Mouse (Mus musculus) limb, embryonic 11.5 days (tissue): ENCODE measurements at regions not wholly inside any gene's neighbourhood (a gene's known extent, or its start where the extent isn't known, plus 50 kb on each side); places are given as distances from the start of the nearest gene placed in this dataset.

Source experiments
- ATAC-seq: fragments of 200-750 bp; cut with Nextera tagmentation; 2 replicates; pipeline ENCODE4 v1.8.0; 2017; ENCODE audit warnings: low read depth; ENCODE audit not compliant: insufficient number of reproducible peaks, low FRiP score, low TSS enrichment
- DNase-seq: peaks from one replicate; pipeline ENCODE4 v3.0.0-alpha.2; 2015; ENCODE audit warnings: low spot score
- H3K27ac ChIP-seq: fragments of 300-500 bp; sonication (generic); replicated peaks from 2 replicates; pipeline ENCODE4 v1.5.1; 2014; ENCODE audit warnings: low read depth, mild to moderate bottlenecking, low read length
- H3K27me3 ChIP-seq: fragments of 300-500 bp; sonication (generic); 2 replicates; pipeline ENCODE4 v1.6.1; 2014; ENCODE audit warnings: mild to moderate bottlenecking, low read length, mixed read lengths; ENCODE audit not compliant: control insufficient read depth, insufficient read depth
- H3K36me3 ChIP-seq: fragments of 300-500 bp; sonication (generic); 2 replicates; pipeline ENCODE4 v1.6.1; 2014; ENCODE audit warnings: mild to moderate bottlenecking, low read length, moderate library complexity, mixed read lengths; ENCODE audit not compliant: control insufficient read depth, insufficient read depth
- H3K4me1 ChIP-seq: fragments of 300-500 bp; sonication (generic); 2 replicates; pipeline ENCODE4 v1.6.1; 2014; ENCODE audit warnings: low read length, mixed read lengths; ENCODE audit not compliant: control insufficient read depth, insufficient read depth
- H3K4me2 ChIP-seq: fragments of 300-500 bp; sonication (generic); 2 replicates; pipeline ENCODE4 v1.6.1; 2014; ENCODE audit warnings: low read depth, mild to moderate bottlenecking, moderate library complexity; ENCODE audit not compliant: severe bottlenecking
- H3K4me3 ChIP-seq: fragments of 300-500 bp; sonication (generic); 2 replicates; pipeline ENCODE4 v1.5.1; 2014; ENCODE audit warnings: low read depth, low read length
- H3K9ac ChIP-seq: fragments of 300-500 bp; sonication (generic); 2 replicates; pipeline ENCODE4 v1.6.1; 2014; ENCODE audit warnings: mild to moderate bottlenecking, low read length
- H3K9me3 ChIP-seq: fragments of 300-500 bp; sonication (generic); 2 replicates; pipeline ENCODE4 v1.6.1; 2016; ENCODE audit warnings: low read length; ENCODE audit not compliant: control insufficient read depth
- WGBS: fragments of 180-500 bp; shearing (Covaris S2); extraction: QIAGEN DNeasy Blood & Tissue Kit; methylation state at CpG from one replicate; pipeline ENCODE4 v1.1.7; 2014; 5-methylcytosine and 5-hydroxymethylcytosine counted together

- no peaks in the 10 kb centered on the region for H3K36me3 ChIP-seq
- no peaks in the 10 kb centered on the region for H3K9me3 ChIP-seq
- no peak overlapping the region for H3K27ac ChIP-seq
- no peak overlapping the region for H3K4me3 ChIP-seq
- H3K4me1 ChIP-seq: no peaks in the 10 kb centered on the region
- WGBS: 88% methylated on average over 3 of the region's 3 CpGs
- H3K4me2 ChIP-seq: no peak overlapping the region
- no peaks in the 10 kb centered on the region for H3K27me3 ChIP-seq
- H3K9ac ChIP-seq: no peak overlapping the region
- DNase-seq (no peak), ATAC-seq (no peak)
These were observed 63.0 kb upstream of the Ube2e3 start for GRCm38 (mm10) chr2:78804931-78805330.

- DNase-seq: no peak
- H3K27me3 ChIP-seq: no peaks in the 10 kb centered on the region
These were observed 64.4 kb upstream of the Ube2e3 start for GRCm38 (mm10) chr2:78803543-78803942.

GRCm38 (mm10) chr2:78795446-78795845 lies 72.5 kb upstream of the Ube2e3 start:
- Histone ChIP-seq H3K9me3 (no peaks in the 10 kb centered on the region), H3K4me3 (no peak overlapping the region), H3K27ac (no peak overlapping the region), H3K9ac (no peak overlapping the region), H3K27me3 (no peaks in the 10 kb centered on the region), H3K4me2 (no peak overlapping the region), H3K36me3 (no peaks in the 10 kb centered on the region), H3K4me1 (no peaks in the 10 kb centered on the region)
- WGBS: 58% methylated on average over 5 of the region's 5 CpGs
- no peak for ATAC-seq
- no peak for DNase-seq

More at GRCm38 (mm10) chr2:78803543-78803942, 64.4 kb upstream of the Ube2e3 start:
- no peak for ATAC-seq
- Histone ChIP-seq H3K4me2 (no peak overlapping the region), H3K4me3 (no peak overlapping the region), H3K27ac (no peak overlapping the region), H3K9ac (no peak overlapping the region), H3K4me1 (no peaks in the 10 kb centered on the region), H3K9me3 (no peaks in the 10 kb centered on the region), H3K36me3 (no peaks in the 10 kb centered on the region)
- 76% methylated on average over 4 of the region's 4 CpGs for WGBS

- DNase-seq (no peak), ATAC-seq (no peak)
- no peaks in the 10 kb centered on the region for H3K4me1 ChIP-seq
- H3K4me2 ChIP-seq: no peak overlapping the region
- WGBS: 80% methylated on average over 5 of the region's 5 CpGs
- no peaks in the 10 kb centered on the region for H3K36me3 ChIP-seq
- no peak overlapping the region for H3K27ac ChIP-seq
- no peak overlapping the region for H3K4me3 ChIP-seq
- H3K27me3 ChIP-seq: no peaks in the 10 kb centered on the region
- H3K9me3 ChIP-seq: no peaks in the 10 kb centered on the region
- no peak overlapping the region for H3K9ac ChIP-seq
These were observed 73.2 kb upstream of the Ube2e3 start for GRCm38 (mm10) chr2:78794734-78795133.

GRCm38 (mm10) chr2:78789124-78789523 lies 78.8 kb upstream of the Ube2e3 start:
- Histone ChIP-seq H3K4me1 (no peaks in the 10 kb centered on the region), H3K9me3 (no peaks in the 10 kb centered on the region), H3K36me3 (no peaks in the 10 kb centered on the region), H3K9ac (no peak overlapping the region), H3K27ac (no peak overlapping the region), H3K4me2 (no peak overlapping the region), H3K4me3 (no peak overlapping the region), H3K27me3 (no peaks in the 10 kb centered on the region)
- ATAC-seq (no peak), DNase-seq (no peak)
- 78% methylated on average over 5 of the region's 5 CpGs for WGBS

GRCm38 (mm10) chr2:78788222-78788621 lies 79.7 kb upstream of the Ube2e3 start:
- Histone ChIP-seq H3K27me3 (no peaks in the 10 kb centered on the region), H3K4me2 (no peak overlapping the region), H3K27ac (no peak overlapping the region), H3K9me3 (no peaks in the 10 kb centered on the region), H3K4me3 (no peak overlapping the region), H3K9ac (no peak overlapping the region), H3K36me3 (no peaks in the 10 kb centered on the region), H3K4me1 (no peaks in the 10 kb centered on the region)
- DNase-seq: no peak
- ATAC-seq: no peak

DNA sequence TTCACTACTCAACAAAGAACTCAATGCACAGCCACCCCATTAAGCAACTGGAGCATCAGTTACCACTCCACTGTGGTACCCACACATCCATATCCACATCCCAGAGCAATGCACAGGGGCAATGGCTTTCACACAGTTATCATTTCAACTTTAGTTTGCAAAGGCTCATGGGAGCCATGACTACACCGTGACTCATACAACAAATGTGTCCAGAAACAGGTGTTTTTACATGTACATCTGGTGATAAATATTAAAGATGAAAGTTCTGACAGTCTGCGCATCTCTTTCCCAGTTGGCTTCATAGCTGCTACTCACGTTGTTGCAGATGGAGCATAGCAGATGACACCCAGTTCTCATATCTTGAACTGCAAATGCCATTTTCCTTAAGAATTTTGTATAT lies 88.0 kb upstream of the Ube2e3 start:
- no peaks in the 10 kb centered on the region for H3K9me3 ChIP-seq
- H3K4me3 ChIP-seq: no peak overlapping the region
- H3K27me3 ChIP-seq: no peaks in the 10 kb centered on the region
- H3K9ac ChIP-seq: no peak overlapping the region
- ATAC-seq: no peak
- DNase-seq: no peak
- H3K27ac ChIP-seq: no peak overlapping the region
- WGBS: 88% methylated on average over 3 of the region's 3 CpGs
- H3K4me2 ChIP-seq: no peak overlapping the region
- no peaks in the 10 kb centered on the region for H3K4me1 ChIP-seq
- H3K36me3 ChIP-seq: no peaks in the 10 kb centered on the region

GRCm38 (mm10) chr2:78777589-78777988 lies 90.3 kb upstream of the Ube2e3 start:
- DNase-seq (no peak), ATAC-seq (no peak)
- Histone ChIP-seq H3K36me3 (no peaks in the 10 kb centered on the region), H3K9ac (no peak overlapping the region), H3K4me3 (no peak overlapping the region), H3K4me2 (no peak overlapping the region), H3K27me3 (no peaks in the 10 kb centered on the region), H3K9me3 (no peaks in the 10 kb centered on the region), H3K27ac (no peak overlapping the region), H3K4me1 (no peaks in the 10 kb centered on the region)

- no peak overlapping the region for H3K9ac ChIP-seq
- no peak overlapping the region for H3K4me3 ChIP-seq
- 84% methylated on average over 6 of the region's 6 CpGs for WGBS
- H3K9me3 ChIP-seq: no peaks in the 10 kb centered on the region
- H3K4me1 ChIP-seq: no peaks in the 10 kb centered on the region
- no peak for ATAC-seq
- no peak overlapping the region for H3K4me2 ChIP-seq
- DNase-seq: no peak
- no peaks in the 10 kb centered on the region for H3K36me3 ChIP-seq
- no peaks in the 10 kb centered on the region for H3K27me3 ChIP-seq
- H3K27ac ChIP-seq: no peak overlapping the region
These were observed 113.6 kb upstream of the Ube2e3 start for GRCm38 (mm10) chr2:78754362-78754761.
